In genomic region chr6:77430381-77430780, GRCm38 (mm10) we compare ENCODE assay signal across 21 mouse cellular contexts.
A peak's percentile ranks its signal among the peaks of the same experiment; 100 is the strongest.
DNase-seq lines count a peak whose midpoint lies in the region; ATAC-seq lines count a peak whose summit lies in the region.
"Had no signal": no experiment of that assay in that cellular context is flagged by ENCODE, and none has a peak within 500 bp of the region (broad histone marks: within the 10 kb centered on the region; RNA-seq: fewer than 3 reads in every experiment).

No protein-coding gene starts in this region.

- no peak overlapping the region for H3K27ac ChIP-seq in liver, embryonic 12.5 days
- H3K27ac ChIP-seq: embryonic facial prominence, embryonic 12.5 days; hindbrain, embryonic 15.5 days; intestine, embryonic 15.5 days; limb, embryonic 12.5 days; liver, embryonic 13.5 days; macrophage; midbrain, embryonic 10.5 days had no signal

- H3K9ac ChIP-seq in liver, embryonic 12.5 days: no peak overlapping the region
- H3K9ac ChIP-seq: embryonic facial prominence, embryonic 12.5 days; hindbrain, embryonic 15.5 days; intestine, embryonic 15.5 days; limb, embryonic 12.5 days; liver, embryonic 13.5 days had no signal

- no peaks in the 10 kb centered on the region for H3K27me3 ChIP-seq in liver, embryonic 12.5 days (replicated peaks)
- H3K27me3 ChIP-seq: embryonic facial prominence, embryonic 12.5 days; hindbrain, embryonic 15.5 days; intestine, embryonic 15.5 days; limb, embryonic 12.5 days; liver, embryonic 13.5 days; Patski had no signal

- intact Hi-C loops in heart, postnatal 25 days (cut with DNase I): no loop called here

- no peaks in the 10 kb centered on the region for H3K4me1 ChIP-seq in liver, embryonic 12.5 days
- H3K4me1 ChIP-seq: embryonic facial prominence, embryonic 12.5 days; hindbrain, embryonic 15.5 days; intestine, embryonic 15.5 days; limb, embryonic 12.5 days; liver, embryonic 13.5 days; midbrain, embryonic 10.5 days had no signal

- no peak overlapping the region for H3K4me2 ChIP-seq in liver, embryonic 12.5 days
- H3K4me2 ChIP-seq: embryonic facial prominence, embryonic 12.5 days; hindbrain, embryonic 15.5 days; intestine, embryonic 15.5 days; limb, embryonic 12.5 days; liver, embryonic 13.5 days had no signal

- ATAC-seq in liver, embryonic 12.5 days: no peak
- ATAC-seq: CD4-positive, CD25-positive, alpha-beta regulatory T cell, adult 4 months; forebrain, embryonic 14.5 days; intestine, embryonic 15.5 days; Patski had no signal

- peak; percentile 20 for DNase-seq in cerebellum, adult 9-10 months
- DNase-seq in cerebellum, adult 11 months: no peak
- DNase-seq in heart, adult 8-10 months (ENCODE audit: low spot score): peak; percentile 9
- no peak for DNase-seq in heart, postnatal 25 days (ENCODE audit: low spot score)
- DNase-seq in kidney, postnatal 25 days: peak; percentile 1 to 33
- no peak for DNase-seq in kidney, adult 9 months
- peak; percentile 40 for DNase-seq in lung, postnatal 25 days (ENCODE audit: low spot score)
- DNase-seq: adrenal gland, adult 8-10 months; liver, embryonic 13.5 days; retina, postnatal 1 day had no signal

- 79% methylated on average over 4 of the region's 4 CpGs for WGBS in liver, embryonic 12.5 days (ENCODE audit: insufficient replicate concordance)

- H3K4me3 ChIP-seq in liver, embryonic 12.5 days: no peak overlapping the region
- H3K4me3 ChIP-seq: embryonic facial prominence, embryonic 12.5 days; erythroblast, embryonic 14.5 days; hindbrain, embryonic 15.5 days; intestine, embryonic 15.5 days; limb, embryonic 12.5 days; liver, embryonic 13.5 days; midbrain, embryonic 10.5 days had no signal

- H3K9me3 ChIP-seq in liver, embryonic 12.5 days (replicated peaks): 0 out of 2 replicates have a peak, but pooled peaks cover 3% of the 10 kb centered on the region
- H3K9me3 ChIP-seq: embryonic facial prominence, embryonic 12.5 days; hindbrain, embryonic 15.5 days; intestine, embryonic 15.5 days; limb, embryonic 12.5 days; liver, embryonic 13.5 days; midbrain, embryonic 10.5 days had no signal

- no peaks in the 10 kb centered on the region for H3K36me3 ChIP-seq in liver, embryonic 12.5 days
- H3K36me3 ChIP-seq: embryonic facial prominence, embryonic 12.5 days; hindbrain, embryonic 15.5 days; intestine, embryonic 15.5 days; limb, embryonic 12.5 days; liver, embryonic 13.5 days; midbrain, embryonic 10.5 days had no signal

Comparison
In these comparisons a context has a peak if more than half of its experiments do, and no peak if none do; other contexts are left out.
1. DNase-seq: peak in cerebellum, adult 9-10 months (single experiment), heart, adult 8-10 months (single experiment), kidney, postnatal 25 days (2 of 2) and lung, postnatal 25 days (single experiment); none in cerebellum, adult 11 months (single experiment), heart, postnatal 25 days (single experiment) and kidney, adult 9 months (single experiment).